Mouse (Mus musculus) cortical plate, adult 2 months (tissue): ENCODE measurements around the gene Gm17361. TPM values are rescaled to one million over a fixed set of nuclear protein-coding genes. Genes with fewer than 3 reads are reported as not detected.
"Not testable (repeated sequence)": the region's sequence is repeated elsewhere in the genome, so short reads cannot be mapped to it uniquely, and the experiment has no call there.

Source experiments
- H3K27ac ChIP-seq: fragments of 200-500 bp; 2 replicates; pipeline ENCODE4 v1.5.1; 2012; ENCODE audit warnings: low read length, control low read depth, inconsistent platforms; ENCODE audit not compliant: insufficient read depth
- H3K4me1 ChIP-seq: fragments of 200-500 bp; 2 replicates; pipeline ENCODE4 v1.6.1; 2011; ENCODE audit warnings: low read length; ENCODE audit not compliant: control insufficient read depth, insufficient read depth
- H3K4me3 ChIP-seq: fragments of 200-500 bp; 2 replicates; pipeline ENCODE4 v1.5.1; 2011; ENCODE audit warnings: mild to moderate bottlenecking, low read length, control low read depth; ENCODE audit not compliant: insufficient read depth
- polyA plus RNA-seq: library from polyadenylated mRNA; depleted of rRNA; stranded (reverse); fragments of >200 nt; gene quantifications from 2 replicates; pipeline ENCODE4 v1.2.3, GENCODE M21; 2012; rRNA removed

Gm17361 gene
- not detected in 2 replicates for polyA plus RNA-seq

DNA sequence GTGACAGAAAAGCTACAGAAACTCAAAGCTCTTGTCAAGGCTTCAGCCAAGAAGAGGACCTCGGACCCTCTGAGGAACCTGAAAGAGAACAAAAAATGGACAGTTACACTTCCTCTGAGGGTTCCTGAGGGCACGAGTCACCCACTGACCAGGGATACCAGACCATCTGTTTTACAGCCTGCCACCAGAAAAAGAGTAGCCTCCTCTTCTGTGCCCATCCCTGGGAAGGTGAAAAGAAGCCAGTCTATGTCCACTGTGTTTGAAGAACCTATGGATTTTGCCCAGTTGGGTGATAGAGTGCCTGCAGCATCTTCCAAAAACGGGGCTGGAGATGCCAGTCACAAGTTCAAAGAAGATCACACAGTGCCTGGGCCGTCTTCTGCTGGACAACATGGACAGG lies at the start of gene Gm17361:
Gene Gm17361 (plus strand): TSS at position 301 of the 400 bp plus-strand sequence.
- not testable (repeated sequence) for H3K27ac ChIP-seq

More for the DNA sequence above, at the start of gene Gm17361:
- not testable (repeated sequence) for H3K4me1 ChIP-seq, H3K4me3 ChIP-seq
